Mouse (Mus musculus) thymus, postnatal 36 days (tissue): ENCODE results near the gene Stac3.

Experiments used
- DNase-seq, 2 experiments: peaks; one replicate each; pipeline ENCODE4 v3.0.0; 2022; ENCODE audit warnings: mixed read lengths in 2 of 2

Stac3 gene

GRCm38 (mm10) chr10:127526048-127526447 lies 24.6 kb downstream of the Stac3 start:
- peak; percentile 69 to 74 for DNase-seq

- DNase-seq: peak in 1 of 2 experiments; percentile 46
Observed at GRCm38 (mm10) chr10:127526681-127527080, 25.2 kb downstream of the Stac3 start.

DNA sequence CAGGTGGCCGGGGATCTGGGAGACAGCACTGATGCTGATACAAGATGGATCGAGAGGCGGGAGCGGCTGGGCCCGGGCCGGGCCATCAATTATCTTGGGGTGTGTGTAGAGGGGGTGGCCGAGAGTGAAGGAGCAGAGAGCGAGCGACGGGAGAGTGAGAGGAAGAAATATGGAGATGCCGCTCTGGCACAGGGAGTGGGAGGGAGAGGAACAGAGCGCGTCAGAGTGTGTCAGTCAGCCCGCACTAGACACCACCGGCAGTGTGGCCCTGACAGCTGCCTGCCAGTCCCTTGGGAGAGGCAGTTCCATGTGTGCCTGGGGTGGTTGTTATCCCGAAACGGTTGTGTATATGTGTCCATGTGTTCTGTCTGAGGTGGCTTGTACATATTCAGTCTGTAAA lies 26.0 kb downstream of the Stac3 start:
- no peak for DNase-seq

GRCm38 (mm10) chr10:127530945-127531344 lies 29.5 kb downstream of the Stac3 start:
- DNase-seq: no peak

DNA sequence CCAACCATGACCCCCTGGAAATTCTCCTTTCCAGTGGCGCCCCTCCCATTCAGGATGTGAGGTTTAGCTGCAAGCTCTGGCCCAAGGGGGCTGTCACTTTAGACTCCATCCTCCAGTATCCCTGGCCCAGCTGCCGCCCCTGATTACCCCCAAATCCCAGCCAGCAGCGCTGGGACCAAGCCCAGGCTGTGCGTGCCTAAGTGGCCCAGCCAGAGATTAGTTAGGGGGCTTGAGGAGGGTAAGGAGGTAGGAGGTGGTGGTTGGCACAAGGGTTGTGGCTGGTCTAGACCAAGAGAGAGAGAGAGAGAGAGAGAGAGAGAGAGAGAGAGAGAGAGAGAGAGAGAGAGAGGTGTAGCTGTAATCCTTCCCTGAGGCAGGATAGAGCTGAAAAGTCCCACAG lies 30.1 kb downstream of the Stac3 start:
- no peak for DNase-seq

GRCm38 (mm10) chr10:127534036-127534928 lies 32.8 kb downstream of the Stac3 start, which contains the start of gene Nxph4:
Nxph4 (minus strand) TSS chr10:127534559.
- DNase-seq: peak in 1 of 2 experiments; percentile 29

GRCm38 (mm10) chr10:127534929-127535384 lies 33.5 kb downstream of the Stac3 start:
- DNase-seq: no peak

GRCm38 (mm10) chr10:127536586-127537314 lies 35.3 kb downstream of the Stac3 start:
- peak; percentile 49 to 53 for DNase-seq

DNA sequence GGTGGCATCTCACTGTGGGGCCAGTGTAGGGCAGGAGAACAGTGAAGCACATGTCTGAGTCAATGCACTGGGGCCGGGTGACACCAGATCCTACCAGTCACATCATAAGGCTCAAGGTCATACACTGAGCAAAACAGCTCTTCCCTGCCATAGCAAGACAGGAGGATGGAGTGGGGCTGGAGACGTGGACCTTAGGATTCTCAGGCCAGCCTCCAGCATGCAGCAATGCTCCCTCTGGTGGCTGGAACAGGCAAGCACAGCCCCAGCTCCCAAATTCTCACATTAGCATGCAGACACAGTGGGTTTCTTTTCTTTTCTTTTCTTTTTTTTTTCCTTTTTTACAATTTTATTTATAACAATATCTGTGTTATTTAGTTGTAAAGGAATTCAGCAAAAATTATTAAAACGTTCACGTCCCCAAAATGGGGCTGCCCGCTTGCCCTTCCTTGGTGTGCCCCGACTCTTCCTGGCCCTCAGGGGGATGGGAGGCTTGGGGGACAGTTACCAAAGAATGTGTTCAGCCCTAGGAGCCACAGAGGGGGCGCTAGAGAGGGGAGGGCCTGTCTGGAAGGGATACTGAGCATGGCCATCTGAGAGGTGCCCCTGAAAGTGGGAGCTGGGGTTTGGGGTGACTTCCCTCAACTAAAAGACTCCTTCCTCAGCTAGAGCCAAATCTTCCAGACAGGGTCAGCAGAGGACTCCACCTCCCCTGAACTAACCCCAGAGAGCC lies 36.5 kb downstream of the Stac3 start:
- DNase-seq: peak; percentile 59 to 69

- no peak for DNase-seq
Observed at GRCm38 (mm10) chr10:127541510-127541909, 40.0 kb downstream of the Stac3 start.

DNA sequence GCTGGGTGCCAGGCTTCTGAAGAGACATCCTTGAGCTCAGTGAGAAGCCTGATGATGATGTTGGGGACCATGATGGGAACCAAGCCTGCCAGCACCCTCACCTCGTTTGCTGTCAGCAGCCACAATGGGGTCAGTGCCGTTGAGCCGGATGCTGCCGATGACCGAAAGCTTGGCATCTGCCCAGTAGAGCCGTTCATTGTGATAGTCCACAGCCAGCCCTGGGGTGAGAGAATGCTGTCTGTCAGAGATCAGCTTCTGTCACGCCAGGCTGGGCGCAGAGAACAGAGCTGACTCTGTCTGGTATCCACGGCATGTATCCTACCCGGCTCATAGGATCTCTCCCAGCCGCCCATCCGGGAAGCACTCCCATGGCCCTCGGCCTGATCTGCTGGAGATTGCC lies 40.6 kb downstream of the Stac3 start:
- DNase-seq: no peak

- DNase-seq: no peak
Observed at GRCm38 (mm10) chr10:127542720-127543119, 41.2 kb downstream of the Stac3 start.

DNA sequence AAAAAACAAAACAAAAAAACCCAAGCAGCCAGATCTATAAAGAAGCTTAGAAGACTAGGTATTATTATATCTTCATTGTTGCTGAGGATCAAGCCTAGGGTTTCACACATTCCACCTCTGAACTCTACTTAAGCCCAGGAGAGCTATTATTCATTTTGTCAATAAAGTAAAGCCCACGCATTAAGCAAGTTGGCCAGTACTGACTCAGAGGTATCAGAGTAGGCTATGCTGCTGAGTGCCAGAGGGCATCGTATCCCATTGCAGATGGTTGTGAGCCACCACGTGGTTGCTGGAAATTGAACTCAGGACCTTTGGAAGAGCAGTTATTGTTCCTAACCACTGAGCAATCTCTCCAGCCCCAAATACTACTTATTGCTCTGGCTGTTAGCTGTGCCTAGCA lies 42.4 kb downstream of the Stac3 start:
- DNase-seq: no peak

- DNase-seq: no peak
Observed at GRCm38 (mm10) chr10:127544375-127544774, 42.9 kb downstream of the Stac3 start.

- DNase-seq: no peak
Observed at GRCm38 (mm10) chr10:127546505-127546904, 45.0 kb downstream of the Stac3 start.

DNA sequence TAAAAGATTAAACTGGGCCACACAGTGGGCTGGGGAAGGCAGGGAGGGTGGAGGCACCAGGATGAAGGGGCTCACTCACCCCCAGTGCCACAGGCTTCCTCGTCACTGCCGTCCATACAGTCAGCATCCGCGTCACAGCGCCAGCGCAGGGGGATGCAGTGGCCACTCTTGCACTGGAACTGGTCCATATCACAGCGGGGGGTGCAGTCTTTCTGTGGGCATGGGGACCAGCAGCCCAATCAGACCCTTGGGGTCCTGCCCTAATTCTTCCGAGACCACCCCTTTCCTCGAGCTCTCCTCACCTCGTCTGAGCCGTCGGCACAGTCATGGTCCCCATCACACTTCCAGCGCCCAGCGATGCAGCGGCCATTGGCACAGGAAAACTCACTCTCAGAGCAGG lies 46.8 kb downstream of the Stac3 start:
- DNase-seq: no peak

DNA sequence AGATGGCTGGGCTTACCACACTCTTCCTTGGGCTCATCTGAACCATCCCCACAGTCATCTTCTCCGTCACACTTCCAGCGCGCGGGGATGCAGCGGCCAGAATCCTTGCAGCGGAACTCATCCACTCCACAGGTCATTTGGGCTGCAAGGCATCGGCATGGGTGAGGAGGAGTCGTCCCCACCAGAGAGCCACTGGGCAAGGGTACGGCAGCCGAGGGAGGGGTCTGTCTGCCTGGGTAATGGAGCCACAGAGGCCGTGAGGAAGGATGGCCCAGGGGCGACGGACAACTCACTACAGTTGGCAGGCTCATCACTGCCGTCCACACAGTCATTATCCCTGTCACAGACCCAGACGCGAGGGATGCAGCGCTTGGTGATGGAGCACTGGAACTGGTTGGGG lies 48.4 kb downstream of the Stac3 start:
- no peak for DNase-seq

- DNase-seq: peak in 1 of 2 experiments; percentile 18
Observed at GRCm38 (mm10) chr10:127555703-127556102, 54.2 kb downstream of the Stac3 start.

- peak in 1 of 2 experiments; percentile 22 for DNase-seq
Observed at GRCm38 (mm10) chr10:127557397-127557796, 55.9 kb downstream of the Stac3 start.
